Mouse (Mus musculus): ENCODE measurements around the gene Gm10666. TPM values are rescaled to one million over a fixed set of nuclear protein-coding genes. Genes with fewer than 3 reads are reported as not detected.
"Not testable (repeated sequence)": the region's sequence is repeated elsewhere in the genome, so short reads cannot be mapped to it uniquely, and the experiment has no call there.

The Gm10666 gene
- polyA plus RNA-seq (2014; fragmentation: Nextera tagmentation; extraction: Ambion mirVana), result not detected in 2 replicates

DNA sequence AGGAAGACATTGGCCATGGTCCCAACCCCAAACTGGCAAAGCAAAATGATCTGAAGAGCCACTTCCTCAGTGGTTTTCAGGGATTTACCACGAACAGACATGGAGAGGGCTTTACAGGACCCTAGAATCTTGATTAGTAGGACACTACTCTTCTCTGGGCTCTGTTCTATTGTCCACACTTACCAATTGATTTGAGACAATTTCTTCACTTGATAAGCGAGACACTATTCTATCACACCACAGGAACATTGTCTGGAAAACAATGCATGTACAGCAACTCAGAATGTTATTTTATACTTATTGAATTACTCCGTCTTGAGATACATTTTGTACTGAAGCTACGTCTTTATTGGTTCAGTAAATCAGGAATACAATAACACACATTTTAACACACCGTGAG, at the start of gene Gm10666:
TSS of gene Gm10666 (minus strand) at position 101 of the 400 bp plus-strand sequence.
- ATAC-seq (replicated peaks; ENCODE audit: low FRiP score); H3K9ac ChIP-seq (ENCODE audit: low read depth, low read length); DNase-seq (ENCODE audit: low spot score); H3K36me3 ChIP-seq (ENCODE audit: control insufficient read depth, insufficient read depth, low read length); H3K4me2 ChIP-seq; H3K4me1 ChIP-seq (replicated peaks; ENCODE audit: control insufficient read depth, insufficient read depth, low read length); H3K27ac ChIP-seq (ENCODE audit: low read depth, low read length); H3K9me3 ChIP-seq (ENCODE audit: control insufficient read depth, low read length); H3K4me3 ChIP-seq (ENCODE audit: low read depth, low read length); H3K27me3 ChIP-seq (replicated peaks; ENCODE audit: control insufficient read depth, insufficient read depth, low read length): not testable (repeated sequence)
- WGBS, result no CpG with 5 or more reads among the region's 5 CpGs

DNA sequence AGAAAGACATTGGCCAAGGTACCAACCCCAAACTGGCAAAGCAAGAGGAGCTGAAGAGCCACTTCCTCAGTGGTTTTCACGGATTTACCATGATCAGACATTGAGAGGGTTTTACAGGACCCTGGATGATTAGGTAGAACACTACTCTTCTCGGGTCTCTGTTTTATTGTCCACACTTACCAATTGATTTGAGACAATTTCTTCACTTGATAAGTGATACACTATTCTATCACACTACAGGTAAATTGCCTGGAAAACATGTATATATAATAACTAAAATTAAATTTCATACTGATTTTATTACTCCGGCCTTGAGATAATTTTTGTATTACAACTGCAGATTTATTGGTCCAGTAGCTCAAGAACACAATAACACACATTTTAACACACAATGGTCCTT, 29.4 kb upstream of the Gm10666 start, which contains the start of gene Vmn1r142:
TSS of gene Vmn1r142 (minus strand) at position 101 of the 400 bp plus-strand sequence.
- not testable (repeated sequence) for H3K27me3 ChIP-seq (replicated peaks; ENCODE audit: control insufficient read depth, insufficient read depth, low read length); DNase-seq (ENCODE audit: low spot score); H3K4me2 ChIP-seq; H3K36me3 ChIP-seq (ENCODE audit: control insufficient read depth, insufficient read depth, low read length); H3K27ac ChIP-seq (ENCODE audit: low read depth, low read length); H3K4me3 ChIP-seq (ENCODE audit: low read depth, low read length); H3K4me1 ChIP-seq (replicated peaks; ENCODE audit: control insufficient read depth, insufficient read depth, low read length); H3K9me3 ChIP-seq (ENCODE audit: control insufficient read depth, low read length); H3K9ac ChIP-seq (ENCODE audit: low read depth, low read length); ATAC-seq (replicated peaks; ENCODE audit: low FRiP score)
- no CpG with 5 or more reads among the region's 3 CpGs for WGBS

DNA sequence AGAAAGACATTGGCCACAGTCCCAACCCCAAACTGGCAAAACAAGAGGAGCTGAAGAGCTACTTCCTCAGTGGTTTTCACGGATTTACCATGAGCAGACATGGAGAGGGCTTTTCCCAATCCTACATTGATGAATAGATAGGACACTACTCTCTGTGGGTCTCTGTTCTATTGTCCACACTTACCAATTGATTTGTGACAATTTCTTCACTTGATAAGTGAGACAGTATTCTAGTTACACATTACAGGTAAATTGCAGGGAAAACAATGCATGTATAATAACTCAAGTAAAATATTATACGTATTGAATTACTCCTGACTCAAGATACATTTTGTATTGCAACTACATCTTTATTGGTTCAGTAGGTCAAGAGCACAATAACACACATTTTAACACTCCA, 16.4 kb downstream of the Gm10666 start, which contains the start of gene Gm16451:
TSS of gene Gm16451 (minus strand) at position 101 of the 400 bp plus-strand sequence.
- H3K9ac ChIP-seq (ENCODE audit: low read depth, low read length); H3K27ac ChIP-seq (ENCODE audit: low read depth, low read length); H3K4me1 ChIP-seq (replicated peaks; ENCODE audit: control insufficient read depth, insufficient read depth, low read length); H3K4me2 ChIP-seq; DNase-seq (ENCODE audit: low spot score); ATAC-seq (replicated peaks; ENCODE audit: low FRiP score); H3K27me3 ChIP-seq (replicated peaks; ENCODE audit: control insufficient read depth, insufficient read depth, low read length); H3K36me3 ChIP-seq (ENCODE audit: control insufficient read depth, insufficient read depth, low read length); H3K9me3 ChIP-seq (ENCODE audit: control insufficient read depth, low read length); H3K4me3 ChIP-seq (ENCODE audit: low read depth, low read length): not testable (repeated sequence)
- no CpG with 5 or more reads among the region's 2 CpGs for WGBS

Other genes starting within 250 kb of the Gm10666 start
- gene Gm5891, start 213.4 kb downstream of the Gm10666 start, polyA plus RNA-seq (2014; fragmentation: Nextera tagmentation; extraction: Ambion mirVana), result not detected in 2 replicates
- gene Vmn1r137, start 140.2 kb downstream of the Gm10666 start, polyA plus RNA-seq (2014; fragmentation: Nextera tagmentation; extraction: Ambion mirVana), result not detected in 2 replicates
- not detected in 2 replicates for gene Vmn1r138, start 105.8 kb downstream of the Gm10666 start, polyA plus RNA-seq (2014; fragmentation: Nextera tagmentation; extraction: Ambion mirVana)
- gene Gm6176, start 78.4 kb downstream of the Gm10666 start, polyA plus RNA-seq (2014; fragmentation: Nextera tagmentation; extraction: Ambion mirVana), result not detected in 2 replicates
- gene Vmn1r139, start 65.7 kb downstream of the Gm10666 start, polyA plus RNA-seq (2014; fragmentation: Nextera tagmentation; extraction: Ambion mirVana), result not detected in 2 replicates
- not detected in 2 replicates for gene Gm16451, start 16.5 kb downstream of the Gm10666 start, polyA plus RNA-seq (2014; fragmentation: Nextera tagmentation; extraction: Ambion mirVana)
- gene Vmn1r142, start 29.3 kb upstream of the Gm10666 start, polyA plus RNA-seq (2014; fragmentation: Nextera tagmentation; extraction: Ambion mirVana), result not detected in 2 replicates
- not detected in 2 replicates for gene Vmn1r143, start 54.6 kb upstream of the Gm10666 start, polyA plus RNA-seq (2014; fragmentation: Nextera tagmentation; extraction: Ambion mirVana)
- gene Gm8653, start 66.5 kb upstream of the Gm10666 start, polyA plus RNA-seq (2014; fragmentation: Nextera tagmentation; extraction: Ambion mirVana), result not detected in 2 replicates
- not detected in 2 replicates for gene Gm8453, start 94.7 kb upstream of the Gm10666 start, polyA plus RNA-seq (2014; fragmentation: Nextera tagmentation; extraction: Ambion mirVana)
- gene Gm4187, start 195.0 kb upstream of the Gm10666 start, polyA plus RNA-seq (2014; fragmentation: Nextera tagmentation; extraction: Ambion mirVana), result not detected in 2 replicates
- not detected in 2 replicates for gene Gm8660, start 236.3 kb upstream of the Gm10666 start, polyA plus RNA-seq (2014; fragmentation: Nextera tagmentation; extraction: Ambion mirVana)